Mouse (Mus musculus): ENCODE results near the gene Fen1. TPM values are rescaled to one million over a fixed set of nuclear protein-coding genes. Genes with fewer than 3 reads are reported as not detected.

The Fen1 gene
- polyA plus RNA-seq, 1 experiment = 28.7 TPM

DNA sequence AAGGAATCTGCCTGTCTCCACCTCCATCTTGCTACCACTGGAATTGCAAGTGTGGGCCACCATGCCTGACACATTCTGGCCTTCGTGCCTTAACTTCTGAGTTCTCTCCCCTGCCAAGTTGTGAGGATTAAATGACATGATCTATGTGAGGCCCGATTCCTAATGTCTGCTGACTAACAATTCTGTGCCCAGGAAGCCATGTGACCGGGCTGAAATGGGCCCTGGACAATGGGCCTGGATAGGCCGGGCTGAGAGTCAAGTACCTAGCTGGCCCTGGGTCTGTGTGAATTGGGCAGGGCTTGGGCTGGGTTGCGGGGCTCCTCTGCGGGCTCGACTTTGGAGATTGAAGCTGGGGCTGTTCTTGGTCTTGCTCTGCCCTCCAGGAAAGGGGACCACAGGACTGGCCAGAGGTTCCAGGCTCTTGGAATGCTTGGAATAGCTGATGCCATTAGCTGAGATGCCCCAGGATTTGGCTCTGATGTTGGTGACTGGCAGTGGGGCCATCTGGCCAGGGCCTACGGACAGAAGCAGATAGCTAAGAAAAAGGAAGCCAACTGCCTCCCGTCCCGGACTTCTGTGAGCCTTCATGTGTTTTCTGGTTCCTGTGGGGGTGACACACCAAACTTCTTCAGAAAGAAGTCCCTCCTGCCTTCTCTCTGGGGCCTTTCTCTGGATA lies 10.0 kb upstream of the Fen1 start:
- Histone ChIP-seq H3K4me1 (ENCODE audit: control insufficient read depth, insufficient read depth, low read length) (no peaks in the 10 kb centered on the region), H3K36me3 (ENCODE audit: control insufficient read depth, insufficient read depth, low read length) (no peaks in the 10 kb centered on the region; the same call in none of the 2 replicates), H3K27me3 (ENCODE audit: control insufficient read depth, insufficient read depth, low read length) (no peaks in the 10 kb centered on the region), H3K4me3 (ENCODE audit: control insufficient read depth, low read depth, low read length) (no peak overlapping the region), H3K27ac (ENCODE audit: control insufficient read depth, insufficient read depth, low read depth, low read length) (no peak overlapping the region)
- TF ChIP-seq CTCF (IDR thresholded peaks at IDR 0.05; ENCODE audit: control insufficient read depth, insufficient read depth, insufficient replicate concordance, low read depth, low read length) (no peak), POLR2A (IDR thresholded peaks at IDR 0.05; ENCODE audit: control insufficient read depth, low read depth, low read length) (no peak)

DNA sequence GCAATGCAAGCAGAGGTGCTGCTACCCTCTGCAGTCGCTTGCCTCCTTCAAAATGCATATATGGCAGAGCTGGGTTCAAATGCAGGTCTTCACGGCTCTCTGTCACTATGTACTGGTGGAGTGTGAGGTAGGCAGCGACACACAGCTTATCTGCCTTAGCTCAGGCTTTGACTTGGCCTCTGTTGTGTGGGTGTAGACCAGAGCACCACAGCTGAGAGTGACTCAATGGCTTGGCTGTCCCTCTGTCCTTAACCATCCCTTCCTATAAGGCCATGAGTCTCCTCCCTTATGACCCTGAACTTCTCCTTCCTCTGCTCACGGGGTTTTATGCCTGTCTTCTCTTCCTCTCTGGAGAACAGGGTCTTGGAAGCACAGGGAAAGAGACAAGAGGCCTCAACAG lies 6.9 kb upstream of the Fen1 start:
- H3K27ac ChIP-seq (ENCODE audit: control insufficient read depth, insufficient read depth, low read depth, low read length) = no peak overlapping the region
- no peaks in the 10 kb centered on the region; the same call in none of the 2 replicates for H3K36me3 ChIP-seq (ENCODE audit: control insufficient read depth, insufficient read depth, low read length)
- peak overlapping the region; percentile 35 for H3K4me3 ChIP-seq (ENCODE audit: control insufficient read depth, low read depth, low read length)
- TF ChIP-seq POLR2A (IDR thresholded peaks at IDR 0.05; ENCODE audit: control insufficient read depth, low read depth, low read length) (no peak), CTCF (IDR thresholded peaks at IDR 0.05; ENCODE audit: control insufficient read depth, insufficient read depth, insufficient replicate concordance, low read depth, low read length) (no peak)
- no peaks in the 10 kb centered on the region for H3K4me1 ChIP-seq (ENCODE audit: control insufficient read depth, insufficient read depth, low read length)
- H3K27me3 ChIP-seq (ENCODE audit: control insufficient read depth, insufficient read depth, low read length) = no peaks in the 10 kb centered on the region

DNA sequence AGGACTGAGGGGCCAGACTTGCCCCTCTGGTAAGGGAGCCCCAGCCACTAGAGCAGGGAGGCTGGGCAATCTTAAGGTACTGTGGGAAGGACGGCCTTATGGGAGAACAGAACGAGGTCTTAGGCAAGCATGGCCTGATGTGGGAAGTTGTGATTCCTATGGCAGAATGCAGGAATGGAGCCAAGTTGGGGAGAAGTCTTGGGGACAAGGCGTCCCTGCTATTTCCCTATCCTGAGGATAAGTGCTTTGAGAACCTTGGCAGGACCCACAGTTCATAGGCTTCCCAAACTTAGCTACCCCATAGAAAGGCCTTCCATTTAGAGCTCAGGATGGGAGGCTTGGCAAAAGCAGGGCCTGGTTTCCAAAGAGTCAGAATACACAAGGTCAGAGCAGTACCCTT lies 4.9 kb upstream of the Fen1 start:
- H3K36me3 ChIP-seq (ENCODE audit: control insufficient read depth, insufficient read depth, low read length) = no peaks in the 10 kb centered on the region; the same call in none of the 2 replicates

DNA sequence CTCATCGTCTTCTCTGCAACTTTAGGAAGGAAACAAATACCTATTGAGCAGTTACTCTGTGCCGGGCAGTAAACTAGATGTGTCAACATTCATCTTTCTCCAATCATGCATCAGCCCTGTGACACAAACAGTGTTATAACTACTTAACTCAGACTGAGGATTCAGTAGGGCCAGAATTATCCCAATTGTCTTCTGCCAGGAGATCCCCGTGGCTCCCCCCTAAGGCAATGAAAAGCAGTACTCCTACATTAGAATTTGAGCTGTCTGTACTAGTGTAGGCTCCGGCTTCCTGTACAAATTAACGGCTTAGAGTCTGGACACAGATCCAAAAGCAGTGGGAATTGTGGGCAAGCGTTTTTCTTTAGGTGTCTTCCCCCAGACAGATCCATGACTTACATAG lies 1.1 kb upstream of the Fen1 start:
- Histone ChIP-seq H3K27me3 (ENCODE audit: control insufficient read depth, insufficient read depth, low read length) (no peaks in the 10 kb centered on the region), H3K4me3 (ENCODE audit: control insufficient read depth, low read depth, low read length) (no peak overlapping the region), H3K4me1 (ENCODE audit: control insufficient read depth, insufficient read depth, low read length) (no peaks in the 10 kb centered on the region), H3K36me3 (ENCODE audit: control insufficient read depth, insufficient read depth, low read length) (no peaks in the 10 kb centered on the region), H3K27ac (ENCODE audit: control insufficient read depth, insufficient read depth, low read depth, low read length) (no peak overlapping the region)
- no peak for TF ChIP-seq POLR2A (IDR thresholded peaks at IDR 0.05; ENCODE audit: control insufficient read depth, low read depth, low read length)
- TF ChIP-seq CTCF (IDR thresholded peaks at IDR 0.05; ENCODE audit: control insufficient read depth, insufficient read depth, insufficient replicate concordance, low read depth, low read length) = no peak

More for the DNA sequence above, 4.9 kb upstream of the Fen1 start:
- Histone ChIP-seq H3K27ac (ENCODE audit: control insufficient read depth, insufficient read depth, low read depth, low read length) (peak overlapping the region; percentile 49), H3K4me3 (ENCODE audit: control insufficient read depth, low read depth, low read length) (no peak overlapping the region), H3K27me3 (ENCODE audit: control insufficient read depth, insufficient read depth, low read length) (no peaks in the 10 kb centered on the region), H3K4me1 (ENCODE audit: control insufficient read depth, insufficient read depth, low read length) (no peaks in the 10 kb centered on the region)
- TF ChIP-seq POLR2A (IDR thresholded peaks at IDR 0.05; ENCODE audit: control insufficient read depth, low read depth, low read length) (no peak), CTCF (IDR thresholded peaks at IDR 0.05; ENCODE audit: control insufficient read depth, insufficient read depth, insufficient replicate concordance, low read depth, low read length) (no peak)

DNA sequence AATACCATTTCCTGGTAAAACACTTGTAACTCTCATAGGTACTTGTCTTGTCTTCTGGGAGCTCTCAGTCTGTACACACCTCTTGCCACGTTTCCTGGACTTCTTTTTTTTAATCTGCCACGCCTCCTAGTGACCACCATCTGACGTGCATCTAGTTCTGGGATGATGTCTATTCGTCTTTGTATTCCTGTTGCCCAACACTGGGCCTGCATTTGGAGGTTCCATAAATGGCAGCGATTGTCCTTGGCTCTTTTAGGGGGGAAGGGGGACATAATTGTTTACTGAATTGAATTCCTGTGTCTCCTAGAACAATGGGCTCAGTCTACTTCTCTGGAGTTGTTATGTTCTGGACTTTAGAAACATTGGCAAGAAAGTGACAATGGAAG lies 640 bp upstream of the Fen1 start:
- H3K27ac ChIP-seq (ENCODE audit: control insufficient read depth, insufficient read depth, low read depth, low read length) = 0 out of 2 replicates have a peak overlapping the region, but pooled peaks have one; percentile 19
- H3K36me3 ChIP-seq (ENCODE audit: control insufficient read depth, insufficient read depth, low read length) = no peaks in the 10 kb centered on the region
- TF ChIP-seq CTCF (IDR thresholded peaks at IDR 0.05; ENCODE audit: control insufficient read depth, insufficient read depth, insufficient replicate concordance, low read depth, low read length) (no peak), POLR2A (IDR thresholded peaks at IDR 0.05; ENCODE audit: control insufficient read depth, low read depth, low read length) (no peak)

DNA sequence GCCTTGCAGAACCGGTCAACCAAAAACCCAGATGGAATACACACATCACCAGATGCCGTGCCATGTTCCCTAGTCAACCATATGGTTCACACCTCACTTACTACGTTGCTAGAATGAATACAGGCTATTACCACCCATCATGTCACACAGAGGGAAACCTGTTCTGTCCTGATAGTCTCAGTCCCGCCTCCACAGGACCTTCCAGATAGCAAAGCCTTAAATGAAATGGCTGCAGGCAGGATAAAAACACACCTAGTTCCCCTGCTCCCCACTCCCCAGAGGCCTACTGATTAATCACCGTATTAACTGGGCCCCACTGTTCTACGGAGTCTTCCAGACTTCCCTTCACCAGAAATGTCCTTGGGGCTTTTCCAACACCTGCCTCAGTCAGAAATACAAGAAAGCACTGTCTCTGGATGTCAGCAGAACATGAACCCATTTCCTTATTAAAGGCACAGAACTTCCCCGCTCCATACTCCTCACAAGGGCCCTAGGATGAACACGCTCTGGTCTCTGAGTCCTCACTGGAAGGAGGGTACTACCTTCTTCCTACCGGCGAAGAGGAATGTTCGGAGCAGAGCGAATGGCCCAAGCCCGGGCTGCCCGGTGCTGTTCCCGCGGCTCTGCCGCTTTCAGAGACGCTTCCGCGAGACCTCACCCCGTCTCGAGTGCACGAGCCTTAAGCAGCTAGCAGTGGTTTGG lies 672 bp downstream of the Fen1 start:
- peak overlapping the region; percentile 99 for H3K27ac ChIP-seq (ENCODE audit: control insufficient read depth, insufficient read depth, low read depth, low read length)
- H3K4me3 ChIP-seq (ENCODE audit: control insufficient read depth, low read depth, low read length) = peak overlapping the region; percentile 99
- no peaks in the 10 kb centered on the region for H3K27me3 ChIP-seq (ENCODE audit: control insufficient read depth, insufficient read depth, low read length)
- TF ChIP-seq POLR2A (IDR thresholded peaks at IDR 0.05; ENCODE audit: control insufficient read depth, low read depth, low read length) = no peak
- no peak for TF ChIP-seq CTCF (IDR thresholded peaks at IDR 0.05; ENCODE audit: control insufficient read depth, insufficient read depth, insufficient replicate concordance, low read depth, low read length)
- no peaks in the 10 kb centered on the region for H3K36me3 ChIP-seq (ENCODE audit: control insufficient read depth, insufficient read depth, low read length)
- no peaks in the 10 kb centered on the region for H3K4me1 ChIP-seq (ENCODE audit: control insufficient read depth, insufficient read depth, low read length)

More for the DNA sequence above, 640 bp upstream of the Fen1 start:
- Histone ChIP-seq H3K4me3 (ENCODE audit: control insufficient read depth, low read depth, low read length) (peak overlapping the region; percentile 99; the same call in 1 of the 2 replicates), H3K27me3 (ENCODE audit: control insufficient read depth, insufficient read depth, low read length) (no peaks in the 10 kb centered on the region), H3K4me1 (ENCODE audit: control insufficient read depth, insufficient read depth, low read length) (no peaks in the 10 kb centered on the region)

DNA sequence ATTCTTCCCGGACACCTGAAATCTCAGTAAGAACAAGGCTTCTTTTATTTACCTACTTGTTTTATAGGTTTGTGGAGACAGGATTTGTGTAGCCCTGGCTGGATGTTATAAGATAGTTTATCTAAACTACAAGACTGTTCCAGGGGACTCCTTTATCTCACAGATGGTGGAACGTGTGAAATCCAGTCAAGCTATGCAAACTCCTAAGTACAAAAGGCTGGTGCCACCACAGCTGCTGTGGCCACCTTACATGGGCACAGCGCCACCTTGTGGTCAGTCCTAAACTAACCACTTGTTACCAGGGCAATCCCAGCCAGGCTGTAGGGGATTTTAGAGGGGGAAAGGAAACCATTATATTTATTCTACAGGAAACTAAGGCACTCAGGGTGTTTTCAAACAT lies 5.2 kb downstream of the Fen1 start:
- TF ChIP-seq POLR2A (IDR thresholded peaks at IDR 0.05; ENCODE audit: control insufficient read depth, low read depth, low read length) (no peak), CTCF (IDR thresholded peaks at IDR 0.05; ENCODE audit: control insufficient read depth, insufficient read depth, insufficient replicate concordance, low read depth, low read length) (peak; percentile 94)

More for the DNA sequence above, 5.2 kb downstream of the Fen1 start:
- Histone ChIP-seq H3K36me3 (ENCODE audit: control insufficient read depth, insufficient read depth, low read length) (no peaks in the 10 kb centered on the region), H3K27ac (ENCODE audit: control insufficient read depth, insufficient read depth, low read depth, low read length) (no peak overlapping the region), H3K27me3 (ENCODE audit: control insufficient read depth, insufficient read depth, low read length) (no peaks in the 10 kb centered on the region), H3K4me1 (ENCODE audit: control insufficient read depth, insufficient read depth, low read length) (no peaks in the 10 kb centered on the region), H3K4me3 (ENCODE audit: control insufficient read depth, low read depth, low read length) (no peak overlapping the region)

Measured in testis, adult 2 months (tissue).